Mouse (Mus musculus): ENCODE results near the gene Slmap. TPM values are rescaled to one million over a fixed set of nuclear protein-coding genes. Genes with fewer than 3 reads are reported as not detected.

The Slmap gene
- polyA plus RNA-seq, 1 experiment from 2014 or later = 23.5 TPM

DNA sequence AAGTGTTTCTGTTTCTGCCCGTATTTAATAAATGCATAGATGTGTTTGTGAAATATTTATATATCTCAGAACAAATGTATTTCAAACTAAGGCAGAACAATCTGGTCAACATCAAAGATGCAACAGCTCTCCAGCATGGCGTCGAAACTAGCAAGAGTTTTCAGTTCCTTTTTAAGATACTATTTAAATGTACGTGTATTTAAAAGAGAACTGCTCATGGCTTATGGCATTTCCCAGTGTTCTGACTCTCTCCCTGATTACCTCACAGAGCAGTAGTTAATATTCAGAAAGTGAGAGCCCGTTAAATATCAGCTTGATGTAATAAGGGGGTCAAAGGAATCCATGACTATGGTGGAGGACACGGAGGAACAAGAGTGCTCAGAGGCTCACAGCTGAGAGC is 68.8 kb downstream of the Slmap start:
- Histone ChIP-seq H3K27me3 (ENCODE audit: control insufficient read depth, insufficient read depth, low read depth, low read length) (no peaks in the 10 kb centered on the region), H3K27ac (ENCODE audit: low read length) (no peak overlapping the region), H3K9me3 (ENCODE audit: control insufficient read depth, low read length) (no peaks in the 10 kb centered on the region), H3K4me3 (ENCODE audit: low read length) (no peak overlapping the region), H3K4me1 (replicated peaks; ENCODE audit: control insufficient read depth, insufficient read depth, low read length) (0 out of 2 replicates have a peak, but pooled peaks cover 4% of the 10 kb centered on the region), H3K9ac (ENCODE audit: low read length) (no peak overlapping the region), H3K36me3 (ENCODE audit: control insufficient read depth, insufficient read depth, low read length) (peaks cover 11% of the 10 kb centered on the region), H3K4me2 (ENCODE audit: low read depth, low read length) (no peak overlapping the region)
- WGBS = 79% methylated on average over 6 of the region's 6 CpGs
- no peak for ATAC-seq (ENCODE audit: low read depth)

DNA sequence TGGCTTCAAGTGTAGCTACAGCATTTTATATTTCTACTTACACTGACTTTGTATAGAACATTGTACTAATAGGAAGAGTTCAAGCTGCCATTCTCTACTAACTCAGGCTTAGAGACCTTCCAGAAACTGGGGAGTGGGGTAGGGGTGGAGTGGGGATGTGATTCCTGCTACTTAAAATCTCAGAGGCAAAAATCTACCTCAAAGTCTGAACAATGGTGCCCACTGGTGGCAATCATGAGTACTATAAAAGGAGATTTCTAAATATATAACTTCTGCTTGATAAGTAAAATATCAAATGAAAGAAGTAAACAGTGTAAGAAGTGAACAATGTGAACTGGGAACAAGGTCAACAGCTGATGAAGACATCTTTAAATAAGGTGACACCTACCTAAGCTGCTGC is 75.2 kb downstream of the Slmap start:
- H3K4me2 ChIP-seq (ENCODE audit: low read depth, low read length) = no peak overlapping the region
- H3K27me3 ChIP-seq (ENCODE audit: control insufficient read depth, insufficient read depth, low read depth, low read length) = no peaks in the 10 kb centered on the region
- no peak overlapping the region for H3K4me3 ChIP-seq (ENCODE audit: low read length)
- H3K9me3 ChIP-seq (ENCODE audit: control insufficient read depth, low read length) = no peaks in the 10 kb centered on the region
- H3K4me1 ChIP-seq (replicated peaks; ENCODE audit: control insufficient read depth, insufficient read depth, low read length) = peaks cover 3% of the 10 kb centered on the region; the same call in 1 of the 2 replicates
- H3K9ac ChIP-seq (ENCODE audit: low read length) = no peak overlapping the region
- peaks cover 21% of the 10 kb centered on the region for H3K36me3 ChIP-seq (ENCODE audit: control insufficient read depth, insufficient read depth, low read length)
- no peak for ATAC-seq (ENCODE audit: low read depth)
- no peak overlapping the region for H3K27ac ChIP-seq (ENCODE audit: low read length)

DNA sequence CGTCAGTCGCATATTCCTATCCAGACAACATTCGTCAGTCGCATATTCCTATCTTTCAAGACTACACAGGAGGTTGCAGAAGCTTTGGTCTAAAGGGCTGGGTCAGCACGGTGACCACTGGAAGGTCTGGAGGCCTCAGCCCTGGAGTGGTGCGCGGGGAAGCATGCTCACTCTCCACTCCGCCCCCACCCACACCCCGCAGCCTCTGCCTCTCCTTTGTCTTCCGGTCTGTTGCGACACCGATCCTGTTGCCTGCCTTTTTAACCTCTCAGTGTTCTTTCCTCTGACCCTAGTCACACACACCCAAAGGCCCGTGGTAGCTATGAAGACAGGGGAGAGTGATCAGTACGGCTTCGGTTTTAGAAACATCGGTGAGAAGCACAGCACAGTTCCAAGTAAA is 79.9 kb downstream of the Slmap start:
- ATAC-seq (ENCODE audit: low read depth) = peak; percentile 52; the same call in 1 of the 2 replicates
- no peaks in the 10 kb centered on the region for H3K9me3 ChIP-seq (ENCODE audit: control insufficient read depth, low read length)
- no peak overlapping the region for H3K4me3 ChIP-seq (ENCODE audit: low read length)
- WGBS = 54% methylated on average over 16 of the region's 16 CpGs
- peaks cover 7% of the 10 kb centered on the region for H3K36me3 ChIP-seq (ENCODE audit: control insufficient read depth, insufficient read depth, low read length)
- no peaks in the 10 kb centered on the region for H3K27me3 ChIP-seq (ENCODE audit: control insufficient read depth, insufficient read depth, low read depth, low read length)
- no peak overlapping the region for H3K9ac ChIP-seq (ENCODE audit: low read length)
- no peak overlapping the region for H3K27ac ChIP-seq (ENCODE audit: low read length)
- no peak overlapping the region for H3K4me2 ChIP-seq (ENCODE audit: low read depth, low read length)
- H3K4me1 ChIP-seq (replicated peaks; ENCODE audit: control insufficient read depth, insufficient read depth, low read length) = peaks cover 7% of the 10 kb centered on the region

DNA sequence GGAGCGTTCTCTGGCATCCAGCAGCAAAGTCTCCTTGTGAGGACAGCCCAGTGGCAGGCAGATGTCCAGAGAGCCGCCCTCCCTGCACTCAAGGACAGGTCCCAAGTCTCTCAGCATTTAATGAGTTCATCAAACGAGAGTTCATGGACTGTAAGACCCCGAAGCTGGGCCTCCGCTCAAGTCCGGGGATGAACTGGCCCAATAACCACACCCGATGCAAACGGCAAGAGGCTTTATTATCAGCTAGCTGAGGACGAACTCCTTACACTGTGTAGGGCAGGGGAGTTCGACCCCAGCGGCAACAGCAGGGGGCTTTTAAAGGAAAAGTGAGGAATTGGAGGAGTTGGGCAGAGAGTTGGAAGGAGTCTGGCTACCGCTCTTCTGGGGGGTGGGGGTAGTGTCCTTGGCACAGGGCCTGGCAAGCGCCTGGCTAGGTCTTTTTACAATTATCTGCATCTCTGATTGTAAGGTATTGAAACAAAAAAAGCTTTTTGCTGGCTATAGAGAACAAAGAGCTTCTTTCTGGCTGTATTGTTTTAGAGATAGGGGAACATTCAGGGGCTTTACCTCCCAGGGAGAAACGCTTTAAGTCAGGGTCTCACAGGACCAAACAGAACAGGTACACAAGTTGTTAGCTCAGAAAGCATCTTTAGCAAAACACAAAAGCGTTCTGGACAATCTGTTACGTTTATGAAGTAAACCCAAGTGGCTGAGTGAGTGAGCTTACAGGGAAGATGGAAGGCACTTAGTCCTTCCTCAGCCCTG is 84.5 kb downstream of the Slmap start:
- WGBS = 36% methylated on average over 16 of the region's 16 CpGs
- peaks cover 8% of the 10 kb centered on the region for H3K4me1 ChIP-seq (replicated peaks; ENCODE audit: control insufficient read depth, insufficient read depth, low read length)
- H3K36me3 ChIP-seq (ENCODE audit: control insufficient read depth, insufficient read depth, low read length) = no peaks in the 10 kb centered on the region
- H3K4me2 ChIP-seq (ENCODE audit: low read depth, low read length) = peak overlapping the region; percentile 2; the same call in 1 of the 2 replicates
- peak; percentile 36; the same call in 1 of the 2 replicates for ATAC-seq (ENCODE audit: low read depth)
- H3K4me3 ChIP-seq (ENCODE audit: low read length) = no peak overlapping the region
- no peaks in the 10 kb centered on the region for H3K27me3 ChIP-seq (ENCODE audit: control insufficient read depth, insufficient read depth, low read depth, low read length)
- peak overlapping the region; percentile 1; the same call in 1 of the 2 replicates for H3K9ac ChIP-seq (ENCODE audit: low read length)
- no peak overlapping the region for H3K27ac ChIP-seq (ENCODE audit: low read length)
- H3K9me3 ChIP-seq (ENCODE audit: control insufficient read depth, low read length) = no peaks in the 10 kb centered on the region

DNA sequence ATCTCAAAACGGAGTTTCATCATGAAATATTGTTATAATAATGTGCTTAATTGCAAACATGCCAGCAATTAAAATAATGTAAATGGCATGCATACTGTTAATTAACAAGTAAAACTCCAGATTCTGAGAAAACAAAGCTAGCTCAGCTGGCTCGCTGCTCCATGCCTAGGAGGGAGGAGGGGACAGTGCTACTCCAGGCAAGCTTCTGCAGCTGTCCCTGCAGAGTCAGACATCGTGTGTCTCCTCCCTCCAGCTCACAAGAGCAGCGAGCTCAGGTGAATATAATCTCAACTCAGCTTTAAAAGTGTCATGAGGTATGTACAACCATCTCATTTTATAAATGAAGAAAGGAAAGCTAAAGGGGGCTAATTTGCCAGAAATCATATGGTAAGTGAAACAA is 86.2 kb downstream of the Slmap start:
- no peak overlapping the region for H3K4me3 ChIP-seq (ENCODE audit: low read length)
- H3K27me3 ChIP-seq (ENCODE audit: control insufficient read depth, insufficient read depth, low read depth, low read length) = no peaks in the 10 kb centered on the region
- no peak overlapping the region for H3K9ac ChIP-seq (ENCODE audit: low read length)
- no peaks in the 10 kb centered on the region for H3K9me3 ChIP-seq (ENCODE audit: control insufficient read depth, low read length)
- no peaks in the 10 kb centered on the region for H3K36me3 ChIP-seq (ENCODE audit: control insufficient read depth, insufficient read depth, low read length)
- ATAC-seq (ENCODE audit: low read depth) = no peak
- H3K27ac ChIP-seq (ENCODE audit: low read length) = no peak overlapping the region
- WGBS = 63% methylated on average over 4 of the region's 4 CpGs
- H3K4me2 ChIP-seq (ENCODE audit: low read depth, low read length) = no peak overlapping the region
- H3K4me1 ChIP-seq (replicated peaks; ENCODE audit: control insufficient read depth, insufficient read depth, low read length) = peaks cover 5% of the 10 kb centered on the region

DNA sequence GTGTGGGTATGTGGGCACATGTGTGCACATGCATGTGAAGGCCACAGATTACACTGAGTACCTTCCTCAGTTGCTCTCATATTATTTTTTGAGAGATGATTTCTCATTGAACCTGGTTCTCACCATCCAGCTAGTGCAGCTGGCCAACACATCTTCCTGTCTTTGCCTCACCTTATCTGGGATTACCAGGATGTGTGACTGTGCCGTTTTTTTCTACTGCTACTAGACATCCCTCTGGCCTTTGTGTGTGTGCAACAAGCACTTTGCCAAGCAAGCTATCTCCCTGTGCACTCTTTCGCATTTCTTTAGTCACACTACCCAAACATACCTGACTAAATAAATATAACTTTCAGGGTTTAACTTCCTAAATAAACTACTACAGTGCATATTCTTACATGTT is 87.5 kb downstream of the Slmap start:
- Histone ChIP-seq H3K4me1 (replicated peaks; ENCODE audit: control insufficient read depth, insufficient read depth, low read length) (peaks cover 5% of the 10 kb centered on the region), H3K27me3 (ENCODE audit: control insufficient read depth, insufficient read depth, low read depth, low read length) (no peaks in the 10 kb centered on the region), H3K9ac (ENCODE audit: low read length) (no peak overlapping the region), H3K4me3 (ENCODE audit: low read length) (no peak overlapping the region), H3K36me3 (ENCODE audit: control insufficient read depth, insufficient read depth, low read length) (no peaks in the 10 kb centered on the region), H3K4me2 (ENCODE audit: low read depth, low read length) (no peak overlapping the region), H3K27ac (ENCODE audit: low read length) (no peak overlapping the region), H3K9me3 (ENCODE audit: control insufficient read depth, low read length) (no peaks in the 10 kb centered on the region)
- no peak for ATAC-seq (ENCODE audit: low read depth)
- WGBS = 59% methylated on average over 2 of the region's 2 CpGs

DNA sequence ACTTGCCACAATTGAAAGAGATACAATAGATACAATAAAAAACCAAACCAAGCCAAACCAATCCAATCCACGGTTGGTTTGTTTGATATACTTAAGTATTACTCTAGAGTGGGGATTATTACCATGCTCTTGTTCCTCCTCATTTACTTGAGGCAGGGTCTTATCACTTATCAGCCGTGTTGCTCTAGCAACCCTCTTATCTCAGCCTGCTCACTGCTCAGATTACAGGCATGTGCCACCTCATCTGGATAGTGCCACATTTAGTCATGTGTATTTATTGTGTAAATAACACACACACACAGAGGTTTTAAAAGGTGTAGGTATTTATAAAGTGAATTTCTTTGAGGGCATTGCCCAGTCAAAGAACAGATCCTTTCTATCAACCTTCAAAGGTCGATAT is 88.2 kb downstream of the Slmap start:
- no peak overlapping the region for H3K27ac ChIP-seq (ENCODE audit: low read length)
- H3K9ac ChIP-seq (ENCODE audit: low read length) = no peak overlapping the region
- no peak overlapping the region for H3K4me2 ChIP-seq (ENCODE audit: low read depth, low read length)
- H3K27me3 ChIP-seq (ENCODE audit: control insufficient read depth, insufficient read depth, low read depth, low read length) = no peaks in the 10 kb centered on the region
- H3K9me3 ChIP-seq (ENCODE audit: control insufficient read depth, low read length) = no peaks in the 10 kb centered on the region
- 47% methylated on average over 3 of the region's 3 CpGs for WGBS
- peaks cover 5% of the 10 kb centered on the region for H3K4me1 ChIP-seq (replicated peaks; ENCODE audit: control insufficient read depth, insufficient read depth, low read length)
- no peaks in the 10 kb centered on the region for H3K36me3 ChIP-seq (ENCODE audit: control insufficient read depth, insufficient read depth, low read length)
- H3K4me3 ChIP-seq (ENCODE audit: low read length) = no peak overlapping the region
- ATAC-seq (ENCODE audit: low read depth) = no peak

DNA sequence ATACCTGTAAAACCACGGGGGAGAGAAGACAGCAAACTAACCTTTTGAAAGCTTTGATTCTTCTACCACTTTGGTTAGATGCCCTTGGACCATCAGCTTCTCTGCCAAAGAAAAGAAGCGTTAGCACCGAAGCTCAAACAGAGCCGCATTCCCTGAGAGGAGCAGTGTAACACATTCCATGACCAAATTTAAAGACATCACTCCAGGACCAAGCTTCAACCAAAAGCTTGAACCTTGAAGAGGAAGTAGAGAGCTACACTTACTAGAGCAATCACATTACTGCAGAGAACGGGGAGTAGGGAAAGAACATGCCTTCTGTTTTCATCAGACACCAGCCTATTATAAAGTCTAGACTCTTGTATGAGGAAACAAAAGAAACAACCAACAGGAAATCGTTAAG is 92.2 kb downstream of the Slmap start:
- Histone ChIP-seq H3K9me3 (ENCODE audit: control insufficient read depth, low read length) (no peaks in the 10 kb centered on the region), H3K36me3 (ENCODE audit: control insufficient read depth, insufficient read depth, low read length) (no peaks in the 10 kb centered on the region), H3K9ac (ENCODE audit: low read length) (no peak overlapping the region), H3K4me3 (ENCODE audit: low read length) (no peak overlapping the region), H3K4me2 (ENCODE audit: low read depth, low read length) (no peak overlapping the region), H3K27me3 (ENCODE audit: control insufficient read depth, insufficient read depth, low read depth, low read length) (no peaks in the 10 kb centered on the region), H3K4me1 (replicated peaks; ENCODE audit: control insufficient read depth, insufficient read depth, low read length) (peaks cover 4% of the 10 kb centered on the region; the same call in 1 of the 2 replicates), H3K27ac (ENCODE audit: low read length) (peak overlapping the region; percentile 2; the same call in 1 of the 2 replicates)
- 73% methylated on average over 6 of the region's 6 CpGs for WGBS
- ATAC-seq (ENCODE audit: low read depth) = no peak

DNA sequence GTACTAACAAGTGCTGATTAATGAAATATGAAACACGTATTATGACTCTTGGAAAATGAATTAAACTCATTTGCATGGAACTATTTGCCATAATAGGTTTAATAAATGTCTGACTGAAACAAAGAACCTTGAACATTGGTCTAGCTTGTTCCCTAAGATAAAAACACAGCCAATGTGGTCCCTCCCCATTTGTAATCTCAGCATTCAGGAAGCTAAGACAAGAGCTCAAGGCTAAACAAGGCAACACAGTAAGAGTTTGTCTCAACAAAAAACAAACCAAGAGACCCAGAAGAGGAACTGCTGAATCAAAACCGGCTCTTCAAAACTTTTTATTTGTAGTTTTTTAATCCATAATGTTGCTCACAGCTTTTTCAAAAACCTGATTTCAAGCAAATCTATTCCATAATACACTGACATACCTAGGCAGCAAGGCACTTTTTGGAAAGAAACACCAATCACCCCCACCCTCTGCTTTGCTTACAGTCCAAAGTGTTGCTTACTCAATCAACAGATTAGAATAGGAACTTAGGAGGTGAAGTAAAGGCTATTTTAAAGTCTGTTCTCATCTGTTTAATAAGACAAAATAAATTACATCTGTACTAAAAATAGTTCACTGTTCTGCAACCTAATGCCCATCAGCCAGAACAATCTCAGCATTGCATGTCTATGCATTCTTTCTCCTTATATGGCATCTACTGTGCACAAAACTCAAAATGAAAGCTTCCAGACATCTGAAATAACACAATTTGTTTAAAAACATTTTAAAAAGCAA is 93.5 kb downstream of the Slmap start:
- Histone ChIP-seq H3K4me3 (ENCODE audit: low read length) (no peak overlapping the region), H3K36me3 (ENCODE audit: control insufficient read depth, insufficient read depth, low read length) (no peaks in the 10 kb centered on the region), H3K9me3 (ENCODE audit: control insufficient read depth, low read length) (no peaks in the 10 kb centered on the region), H3K27ac (ENCODE audit: low read length) (peak overlapping the region; percentile 76), H3K4me1 (replicated peaks; ENCODE audit: control insufficient read depth, insufficient read depth, low read length) (peaks cover 4% of the 10 kb centered on the region; the same call in 1 of the 2 replicates), H3K27me3 (ENCODE audit: control insufficient read depth, insufficient read depth, low read depth, low read length) (no peaks in the 10 kb centered on the region), H3K9ac (ENCODE audit: low read length) (no peak overlapping the region; the same call in 1 of the 2 replicates), H3K4me2 (ENCODE audit: low read depth, low read length) (no peak overlapping the region)
- 82% methylated on average over 2 of the region's 2 CpGs for WGBS
- peak; percentile 88 for ATAC-seq (ENCODE audit: low read depth)
